Mouse (Mus musculus): ENCODE measurements around the gene Cyp27a1.

The Cyp27a1 gene

DNA sequence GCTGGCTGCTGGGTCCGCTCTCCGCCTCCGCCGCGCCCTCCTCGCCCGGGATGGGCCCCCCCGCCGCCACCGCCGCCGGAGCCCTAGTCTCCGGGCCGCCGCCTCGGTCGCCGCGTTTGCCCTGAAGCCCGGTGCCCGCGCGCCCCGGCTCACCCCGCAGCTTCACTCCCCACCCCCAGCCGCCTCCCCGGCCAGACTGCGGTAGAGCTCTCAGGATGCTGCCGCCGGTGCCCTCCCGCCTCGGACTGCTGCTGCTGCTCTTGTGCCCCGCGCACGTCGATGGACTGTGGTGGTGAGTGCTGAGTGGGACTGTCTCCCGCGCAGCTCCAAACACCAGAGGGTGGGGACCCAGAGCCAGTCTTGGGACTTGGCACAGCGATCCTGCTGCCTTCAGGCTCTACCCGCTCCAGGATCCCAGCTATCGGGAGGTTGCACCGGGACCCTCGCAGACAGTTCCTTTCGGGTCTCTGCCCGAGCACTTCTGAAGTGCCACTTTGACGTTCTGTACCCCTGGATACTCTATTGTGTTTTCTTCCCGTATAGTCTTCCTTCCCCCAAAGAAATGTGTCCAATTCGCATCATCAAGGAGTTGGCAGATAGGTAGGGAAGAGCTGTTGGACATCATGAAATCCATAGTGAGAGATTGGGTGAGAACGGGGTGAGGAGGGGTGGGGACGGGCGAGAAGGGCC lies 58.7 kb downstream of the Cyp27a1 start:
- no peak for DNase-seq (ENCODE audit: low spot score)

DNA sequence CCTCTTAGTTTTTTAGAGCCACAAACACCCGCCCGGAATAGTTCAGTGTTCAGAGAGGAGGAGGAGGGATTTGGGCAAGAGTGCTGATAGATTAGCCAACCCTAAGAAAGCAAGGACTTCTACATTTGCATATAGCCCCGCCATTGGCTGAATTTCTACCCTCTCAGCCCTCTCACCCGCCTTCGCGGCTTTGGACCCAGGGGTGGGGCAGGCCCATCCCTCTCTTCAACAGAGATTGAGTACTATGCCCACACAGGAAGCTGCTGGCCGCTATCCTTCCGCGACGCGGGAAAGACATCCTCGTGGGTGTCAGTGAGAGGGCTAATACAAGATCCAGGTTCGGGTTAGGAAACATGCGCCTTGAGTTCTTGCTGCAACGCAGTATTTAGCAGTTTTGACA lies 59.8 kb downstream of the Cyp27a1 start:
- peak; percentile 52 for DNase-seq (ENCODE audit: low spot score)

DNA sequence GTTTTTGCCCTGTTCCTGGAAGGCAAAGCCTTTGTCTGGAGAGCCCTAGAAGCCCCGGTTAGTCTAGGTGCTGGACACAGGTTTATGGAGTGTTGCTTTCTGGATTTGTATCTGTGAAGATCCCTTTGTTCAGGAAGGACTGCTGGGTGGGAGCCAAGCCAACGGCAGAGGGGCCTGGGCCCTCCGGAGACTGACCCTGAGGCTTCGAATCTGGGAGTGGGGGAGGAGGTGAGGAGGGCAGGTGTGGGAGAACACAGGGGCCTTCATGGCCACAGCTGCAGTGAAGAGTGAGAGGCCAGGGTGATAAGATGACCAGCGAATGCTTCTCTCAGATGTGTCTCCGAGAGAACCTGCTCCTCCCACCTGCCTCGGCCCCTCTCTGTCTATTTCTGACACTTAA lies 60.7 kb downstream of the Cyp27a1 start:
- no peak for DNase-seq (ENCODE audit: low spot score)

DNA sequence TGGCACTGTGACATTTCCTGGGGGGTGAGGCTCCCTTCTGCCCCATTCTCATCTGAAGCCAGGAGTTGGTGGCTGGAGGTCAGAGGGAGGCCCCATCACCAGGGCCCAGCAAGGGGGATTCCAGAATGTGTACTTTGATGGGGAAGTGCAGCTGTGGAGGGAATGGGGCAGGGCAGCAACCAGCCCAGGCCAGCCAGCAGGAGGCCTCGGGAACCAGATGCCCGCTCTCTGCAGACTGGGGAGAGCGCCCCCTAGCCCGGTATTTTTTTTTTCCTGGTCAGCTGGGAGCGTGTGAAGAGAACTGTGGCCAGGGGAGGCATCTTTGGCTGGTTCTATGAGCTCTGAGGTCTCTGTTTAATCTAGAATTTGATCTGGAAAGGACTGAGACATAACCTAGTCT lies 62.4 kb downstream of the Cyp27a1 start:
- DNase-seq (ENCODE audit: low spot score): no peak

DNA sequence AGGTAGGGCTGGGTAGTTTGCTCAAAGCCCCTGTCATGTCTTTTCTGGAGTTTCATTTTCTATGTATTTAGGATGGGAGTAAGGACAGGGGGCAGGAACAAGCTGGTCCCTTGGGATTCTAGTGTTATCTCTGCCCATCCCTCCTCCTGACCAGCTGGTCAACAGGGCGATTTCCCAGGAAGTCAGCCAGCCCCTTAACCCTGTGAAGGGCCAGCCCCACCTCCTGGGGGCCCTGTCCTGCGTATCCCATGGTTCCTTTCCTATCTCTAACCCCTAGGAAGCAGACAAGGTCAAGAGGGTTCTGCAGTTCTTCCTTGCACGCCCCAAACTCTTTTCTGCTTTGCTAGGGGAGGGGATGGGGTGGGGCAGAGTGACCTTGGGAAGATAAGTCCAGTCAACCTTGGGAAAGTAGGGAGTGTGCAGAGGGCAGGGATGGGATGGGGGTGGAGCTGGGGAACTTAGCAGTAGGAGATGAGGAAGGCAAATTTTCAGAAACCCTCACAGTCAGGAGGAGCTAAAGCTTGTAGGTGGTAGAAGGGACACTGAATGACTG lies 65.6 kb downstream of the Cyp27a1 start:
- no peak for DNase-seq (ENCODE audit: low spot score)

DNA sequence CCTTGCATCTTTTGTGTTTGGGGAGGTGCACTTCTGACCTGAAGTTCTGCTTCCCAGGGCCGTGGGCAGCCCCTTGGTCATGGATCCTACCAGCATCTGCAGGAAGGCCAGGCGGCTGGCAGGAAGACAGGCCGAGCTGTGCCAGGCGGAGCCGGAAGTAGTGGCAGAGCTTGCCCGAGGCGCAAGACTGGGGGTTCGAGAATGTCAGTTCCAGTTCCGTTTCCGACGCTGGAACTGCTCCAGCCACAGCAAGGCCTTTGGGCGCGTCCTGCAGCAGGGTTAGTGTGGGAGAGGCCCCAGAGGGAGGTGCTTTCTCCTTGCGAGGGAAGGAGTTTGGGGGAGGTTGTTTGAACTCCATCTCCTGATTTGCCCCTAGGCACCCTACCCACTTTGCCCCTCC lies 68.7 kb downstream of the Cyp27a1 start:
- no peak for DNase-seq (ENCODE audit: low spot score)

DNA sequence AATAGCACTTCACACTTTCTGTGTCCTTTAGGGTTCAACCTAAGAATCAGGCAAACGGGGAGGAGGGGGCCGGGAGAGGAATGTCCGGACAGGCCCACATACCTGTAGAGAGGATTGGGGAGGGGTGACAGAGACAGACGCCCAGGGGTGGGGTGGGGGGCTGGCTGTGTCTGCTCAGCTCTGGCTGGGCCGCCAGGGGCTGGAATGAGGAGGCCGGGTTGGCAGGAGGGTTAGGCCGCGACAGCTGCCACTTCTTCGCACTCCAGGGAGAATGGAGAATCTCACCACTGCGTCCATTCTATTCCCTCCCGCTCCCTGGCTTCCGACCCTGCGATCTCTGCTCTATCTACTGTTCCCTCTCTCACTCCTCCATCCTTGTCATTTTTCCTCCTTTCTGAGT lies 70.2 kb downstream of the Cyp27a1 start:
- DNase-seq (ENCODE audit: low spot score): no peak

DNA sequence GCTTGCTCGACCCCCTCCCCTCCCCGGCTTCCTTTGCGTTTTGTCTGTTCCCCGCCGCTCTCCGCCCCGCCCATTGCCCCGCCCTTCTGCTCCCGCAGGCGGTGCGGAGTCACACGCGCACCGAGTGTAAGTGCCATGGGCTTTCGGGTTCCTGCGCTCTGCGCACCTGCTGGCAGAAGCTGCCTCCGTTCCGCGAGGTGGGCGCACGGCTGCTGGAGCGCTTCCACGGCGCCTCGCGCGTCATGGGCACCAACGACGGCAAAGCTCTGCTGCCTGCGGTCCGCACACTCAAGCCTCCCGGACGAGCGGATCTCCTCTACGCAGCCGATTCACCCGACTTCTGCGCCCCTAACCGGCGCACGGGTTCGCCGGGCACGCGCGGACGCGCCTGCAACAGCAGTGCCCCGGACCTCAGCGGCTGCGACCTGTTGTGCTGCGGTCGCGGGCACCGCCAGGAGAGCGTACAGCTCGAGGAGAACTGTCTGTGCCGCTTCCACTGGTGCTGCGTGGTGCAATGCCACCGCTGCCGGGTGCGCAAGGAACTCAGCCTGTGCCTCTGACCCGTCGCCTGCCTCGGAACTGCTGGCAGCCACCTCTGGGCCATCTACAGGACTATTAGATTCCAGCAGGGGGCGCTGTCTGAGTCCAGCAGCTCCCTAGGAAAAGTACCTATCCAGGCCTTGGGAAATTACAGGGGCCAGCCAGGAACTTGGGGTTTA lies 70.8 kb downstream of the Cyp27a1 start:
- DNase-seq (ENCODE audit: low spot score): peak; percentile 56
